Mouse (Mus musculus): ENCODE results near the gene Scrn3. TPM values are rescaled to one million over a fixed set of nuclear protein-coding genes. Genes with fewer than 3 reads are reported as not detected.

Scrn3 gene
- polyA plus RNA-seq, 1 experiment: 2.9 TPM

- TF ChIP-seq CTCF (IDR thresholded peaks at IDR 0.05; ENCODE audit: borderline replicate concordance, control insufficient read depth, extremely low read depth, insufficient read depth, low read length, poor library complexity) (no peak), POLR2A (IDR thresholded peaks at IDR 0.05; ENCODE audit: control insufficient read depth, extremely low read depth, insufficient read depth, low read length, poor library complexity) (no peak)
- Histone ChIP-seq H3K27me3 (ENCODE audit: control insufficient read depth, insufficient read depth, low read length) (peaks cover 58% of the 10 kb centered on the region), H3K4me1 (replicated peaks; ENCODE audit: control insufficient read depth, insufficient read depth, low read length) (peaks cover 42% of the 10 kb centered on the region), H3K27ac (ENCODE audit: control insufficient read depth, insufficient read depth, low read length) (no peak overlapping the region), H3K4me3 (ENCODE audit: control insufficient read depth, insufficient read depth, low read length) (peak overlapping the region; percentile 17; the same call in 1 of the 2 replicates), H3K36me3 (ENCODE audit: control insufficient read depth, insufficient read depth, low read length) (no peaks in the 10 kb centered on the region)
- DNase-seq: peak; percentile 39
- WGBS: 3% methylated on average over 88 of the region's 88 CpGs
Measured at GRCm38 (mm10) chr2:73274119-73274920, 38.1 kb upstream of the Scrn3 start.

- Histone ChIP-seq H3K27me3 (ENCODE audit: control insufficient read depth, insufficient read depth, low read length) (peaks cover 56% of the 10 kb centered on the region), H3K4me1 (replicated peaks; ENCODE audit: control insufficient read depth, insufficient read depth, low read length) (peaks cover 37% of the 10 kb centered on the region), H3K27ac (ENCODE audit: control insufficient read depth, insufficient read depth, low read length) (no peak overlapping the region), H3K36me3 (ENCODE audit: control insufficient read depth, insufficient read depth, low read length) (no peaks in the 10 kb centered on the region), H3K4me3 (ENCODE audit: control insufficient read depth, insufficient read depth, low read length) (no peak overlapping the region)
- 19% methylated on average over 8 of the region's 8 CpGs for WGBS
- DNase-seq: no peak
- no peak for TF ChIP-seq POLR2A (IDR thresholded peaks at IDR 0.05; ENCODE audit: control insufficient read depth, extremely low read depth, insufficient read depth, low read length, poor library complexity)
- no peak for TF ChIP-seq CTCF (IDR thresholded peaks at IDR 0.05; ENCODE audit: borderline replicate concordance, control insufficient read depth, extremely low read depth, insufficient read depth, low read length, poor library complexity)
Measured at GRCm38 (mm10) chr2:73275261-73276040, 37.0 kb upstream of the Scrn3 start.

GRCm38 (mm10) chr2:73276141-73276571 is 36.2 kb upstream of the Scrn3 start:
- WGBS: 4% methylated on average over 6 of the region's 6 CpGs
- peaks cover 34% of the 10 kb centered on the region for H3K4me1 ChIP-seq (replicated peaks; ENCODE audit: control insufficient read depth, insufficient read depth, low read length)
- peaks cover 56% of the 10 kb centered on the region for H3K27me3 ChIP-seq (ENCODE audit: control insufficient read depth, insufficient read depth, low read length)
- no peak for DNase-seq
- no peaks in the 10 kb centered on the region for H3K36me3 ChIP-seq (ENCODE audit: control insufficient read depth, insufficient read depth, low read length)
- no peak overlapping the region for H3K4me3 ChIP-seq (ENCODE audit: control insufficient read depth, insufficient read depth, low read length)
- no peak overlapping the region for H3K27ac ChIP-seq (ENCODE audit: control insufficient read depth, insufficient read depth, low read length)
- TF ChIP-seq CTCF (IDR thresholded peaks at IDR 0.05; ENCODE audit: borderline replicate concordance, control insufficient read depth, extremely low read depth, insufficient read depth, low read length, poor library complexity) (no peak), POLR2A (IDR thresholded peaks at IDR 0.05; ENCODE audit: control insufficient read depth, extremely low read depth, insufficient read depth, low read length, poor library complexity) (no peak)

GRCm38 (mm10) chr2:73277021-73277708 is 35.2 kb upstream of the Scrn3 start:
- 4% methylated on average over 38 of the region's 38 CpGs for WGBS
- H3K4me3 ChIP-seq (ENCODE audit: control insufficient read depth, insufficient read depth, low read length): no peak overlapping the region
- no peaks in the 10 kb centered on the region for H3K36me3 ChIP-seq (ENCODE audit: control insufficient read depth, insufficient read depth, low read length)
- H3K27me3 ChIP-seq (ENCODE audit: control insufficient read depth, insufficient read depth, low read length): peaks cover 49% of the 10 kb centered on the region
- no peak for DNase-seq
- H3K27ac ChIP-seq (ENCODE audit: control insufficient read depth, insufficient read depth, low read length): no peak overlapping the region
- TF ChIP-seq POLR2A (IDR thresholded peaks at IDR 0.05; ENCODE audit: control insufficient read depth, extremely low read depth, insufficient read depth, low read length, poor library complexity) (no peak), CTCF (IDR thresholded peaks at IDR 0.05; ENCODE audit: borderline replicate concordance, control insufficient read depth, extremely low read depth, insufficient read depth, low read length, poor library complexity) (no peak)
- peaks cover 27% of the 10 kb centered on the region for H3K4me1 ChIP-seq (replicated peaks; ENCODE audit: control insufficient read depth, insufficient read depth, low read length)

- Histone ChIP-seq H3K4me3 (ENCODE audit: control insufficient read depth, insufficient read depth, low read length) (no peak overlapping the region), H3K27me3 (ENCODE audit: control insufficient read depth, insufficient read depth, low read length) (peaks cover 44% of the 10 kb centered on the region), H3K36me3 (ENCODE audit: control insufficient read depth, insufficient read depth, low read length) (no peaks in the 10 kb centered on the region), H3K27ac (ENCODE audit: control insufficient read depth, insufficient read depth, low read length) (no peak overlapping the region), H3K4me1 (replicated peaks; ENCODE audit: control insufficient read depth, insufficient read depth, low read length) (peaks cover 24% of the 10 kb centered on the region)
- DNase-seq: no peak
- TF ChIP-seq CTCF (IDR thresholded peaks at IDR 0.05; ENCODE audit: borderline replicate concordance, control insufficient read depth, extremely low read depth, insufficient read depth, low read length, poor library complexity): no peak
- 11% methylated on average over 18 of the region's 18 CpGs for WGBS
Measured at GRCm38 (mm10) chr2:73277709-73278075, 34.7 kb upstream of the Scrn3 start.

GRCm38 (mm10) chr2:73278131-73278854 is 34.1 kb upstream of the Scrn3 start:
- Histone ChIP-seq H3K27me3 (ENCODE audit: control insufficient read depth, insufficient read depth, low read length) (peaks cover 38% of the 10 kb centered on the region), H3K27ac (ENCODE audit: control insufficient read depth, insufficient read depth, low read length) (no peak overlapping the region), H3K36me3 (ENCODE audit: control insufficient read depth, insufficient read depth, low read length) (no peaks in the 10 kb centered on the region), H3K4me1 (replicated peaks; ENCODE audit: control insufficient read depth, insufficient read depth, low read length) (peaks cover 18% of the 10 kb centered on the region), H3K4me3 (ENCODE audit: control insufficient read depth, insufficient read depth, low read length) (no peak overlapping the region)
- 4% methylated on average over 20 of the region's 20 CpGs for WGBS
- DNase-seq: peak; percentile 86
- TF ChIP-seq POLR2A (IDR thresholded peaks at IDR 0.05; ENCODE audit: control insufficient read depth, extremely low read depth, insufficient read depth, low read length, poor library complexity): no peak
- peak; percentile 86; the same call in 1 of the 2 replicates for TF ChIP-seq CTCF (IDR thresholded peaks at IDR 0.05; ENCODE audit: borderline replicate concordance, control insufficient read depth, extremely low read depth, insufficient read depth, low read length, poor library complexity)

Data from thymus, adult 2 months (tissue).